Mouse (Mus musculus) embryo, embryonic 10.5 days (tissue): ENCODE results near the gene Gm5134.
A peak's percentile ranks its signal among the peaks of the same experiment; 100 is the strongest.
"Not testable (repeated sequence)": the region's sequence is repeated elsewhere in the genome, so short reads cannot be mapped to it uniquely, and the experiment has no call there.

Source experiments
- DNase-seq: peaks from one replicate; pipeline ENCODE4 v3.0.0-alpha.2; 2015; ENCODE audit warnings: low spot score

Gene Gm5134

GRCm38 (mm10) chr10:75994531-75995210, 40.4 kb downstream of the Gm5134 start:
- not testable (repeated sequence) for DNase-seq

- DNase-seq, result no peak
Observed at GRCm38 (mm10) chr10:75995463-75995862, 41.1 kb downstream of the Gm5134 start.

GRCm38 (mm10) chr10:75996315-75996714, 42.0 kb downstream of the Gm5134 start:
- DNase-seq, result no peak

- DNase-seq, result peak; percentile 6
Observed at GRCm38 (mm10) chr10:76001160-76001559, 46.8 kb downstream of the Gm5134 start.

GRCm38 (mm10) chr10:76002101-76002521, 47.8 kb downstream of the Gm5134 start:
- DNase-seq, result no peak

GRCm38 (mm10) chr10:76002615-76003014, 48.3 kb downstream of the Gm5134 start:
- no peak for DNase-seq

GRCm38 (mm10) chr10:76003221-76003620, 48.9 kb downstream of the Gm5134 start:
- no peak for DNase-seq

- DNase-seq, result no peak
Observed at GRCm38 (mm10) chr10:76006385-76006784, 52.1 kb downstream of the Gm5134 start.

- no peak for DNase-seq
Observed at GRCm38 (mm10) chr10:76009812-76010211, 55.5 kb downstream of the Gm5134 start.

GRCm38 (mm10) chr10:76012922-76013321, 58.6 kb downstream of the Gm5134 start:
- DNase-seq, result no peak

- no peak for DNase-seq
Observed at GRCm38 (mm10) chr10:76016886-76017285, 62.6 kb downstream of the Gm5134 start.

GRCm38 (mm10) chr10:76021728-76022127, 67.4 kb downstream of the Gm5134 start:
- DNase-seq, result no peak

GRCm38 (mm10) chr10:76023921-76024320, 69.6 kb downstream of the Gm5134 start:
- no peak for DNase-seq

- no peak for DNase-seq
Observed at GRCm38 (mm10) chr10:76025470-76026190, 71.3 kb downstream of the Gm5134 start.

- no peak for DNase-seq
Observed at GRCm38 (mm10) chr10:76027127-76028015, 73.1 kb downstream of the Gm5134 start.

- no peak for DNase-seq
Observed at GRCm38 (mm10) chr10:76028016-76028366, 73.7 kb downstream of the Gm5134 start.

- no peak for DNase-seq
Observed at GRCm38 (mm10) chr10:76028396-76028795, 74.1 kb downstream of the Gm5134 start.

- no peak for DNase-seq
Observed at GRCm38 (mm10) chr10:76029276-76029675, 75.0 kb downstream of the Gm5134 start.

GRCm38 (mm10) chr10:76030496-76030895, 76.2 kb downstream of the Gm5134 start:
- DNase-seq, result no peak

- no peak for DNase-seq
Observed at GRCm38 (mm10) chr10:76031511-76032401, 77.4 kb downstream of the Gm5134 start.

- peak; percentile 98 for DNase-seq
Observed at GRCm38 (mm10) chr10:76032402-76033118, 78.2 kb downstream of the Gm5134 start, which contains the start of gene Zfp280b. Zfp280b (plus strand) TSS chr10:76032650.
